Mouse (Mus musculus): ENCODE measurements around the gene Trcg1.

Gene Trcg1

DNA sequence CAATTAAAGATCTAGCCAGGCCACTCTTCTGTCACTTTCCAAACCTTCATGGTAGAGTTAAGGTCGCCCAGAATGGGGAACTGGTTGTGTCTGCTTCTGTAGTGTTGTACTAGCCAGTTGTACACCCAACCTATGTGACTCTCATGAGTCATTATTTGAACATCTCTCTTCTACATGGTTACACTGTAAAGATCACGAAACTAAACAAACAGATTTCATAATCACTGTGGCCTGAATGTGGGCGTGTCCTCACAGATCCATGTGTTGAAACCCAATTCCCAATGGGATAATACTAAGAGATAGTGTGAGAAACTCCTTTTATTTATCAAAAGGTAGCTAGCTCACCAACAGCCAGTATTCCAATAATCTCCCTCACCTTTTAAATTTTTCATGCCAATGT, 59.3 kb downstream of the Trcg1 start:
- in situ Hi-C loops (cut with MboI; ENCODE audit: low sequenced_read_pairs): no loop called here

DNA sequence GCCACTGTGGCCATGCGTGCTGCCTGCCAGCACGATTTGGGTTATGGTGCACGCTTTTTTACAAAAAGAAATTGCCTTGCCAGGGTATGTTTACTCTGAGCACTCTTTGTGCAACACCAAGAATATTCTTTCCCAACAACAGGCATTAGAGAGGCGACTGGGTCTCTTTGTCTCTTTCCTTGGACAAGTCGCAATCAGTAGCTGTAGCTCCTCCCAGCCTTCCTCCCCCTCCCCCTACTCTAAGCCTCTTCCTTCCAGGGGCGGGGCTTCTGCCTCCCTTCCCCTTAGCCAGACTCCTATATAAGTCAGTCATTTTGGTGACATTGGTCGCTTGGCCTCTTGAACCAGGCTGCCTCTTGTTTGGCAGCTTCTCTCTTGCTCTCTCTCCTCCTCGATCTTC, 59.9 kb downstream of the Trcg1 start:
- in situ Hi-C loops (cut with MboI; ENCODE audit: low sequenced_read_pairs): no loop called here

- in situ Hi-C loops (cut with MboI; ENCODE audit: low sequenced_read_pairs): no loop called here
These were observed 61.6 kb downstream of the Trcg1 start for GRCm38 (mm10) chr9:57297938-57298337.

Measured in CH12F3 (cell line).